Mouse (Mus musculus): Measurements from ENCODE around the gene Vstm4. TPM values are rescaled to one million over a fixed set of nuclear protein-coding genes. Genes with fewer than 3 reads are reported as not detected.

Gene Vstm4
- polyA plus RNA-seq (2015; fragmentation: Nextera tagmentation; extraction: Ambion mirVana) = 38.5 and 38.6 TPM in 2 replicates

GRCm38 (mm10) chr14:32856681-32857328, at the start of gene Vstm4:
Gene Vstm4 (plus strand): TSS chr14:32856756.
- WGBS = under 1% methylated on average over 68 of the region's 68 CpGs
- H3K4me1 ChIP-seq (ENCODE audit: control insufficient read depth, insufficient read depth, low read length) = peaks cover 24% of the 10 kb centered on the region; the same call in 1 of the 2 replicates
- peak; percentile 83 for ATAC-seq (ENCODE audit: insufficient read depth, low FRiP score)

GRCm38 (mm10) chr14:32810111-32810510, 46.4 kb upstream of the Vstm4 start:
- Histone ChIP-seq H3K27me3 (ENCODE audit: control insufficient read depth, insufficient read depth, low read length) (no peaks in the 10 kb centered on the region), H3K27ac (ENCODE audit: low read length) (no peak overlapping the region), H3K9ac (ENCODE audit: low read length) (no peak overlapping the region), H3K4me2 (ENCODE audit: low read depth, low read length) (no peak overlapping the region), H3K4me1 (ENCODE audit: control insufficient read depth, insufficient read depth, low read length) (no peaks in the 10 kb centered on the region), H3K36me3 (ENCODE audit: control insufficient read depth, insufficient read depth, low read length) (no peaks in the 10 kb centered on the region), H3K9me3 (replicated peaks; ENCODE audit: control insufficient read depth, low read length) (no peaks in the 10 kb centered on the region), H3K4me3 (replicated peaks; ENCODE audit: low read length) (no peak overlapping the region)
- ATAC-seq (ENCODE audit: insufficient read depth, low FRiP score) = no peak

More at GRCm38 (mm10) chr14:32856681-32857328, at the start of gene Vstm4:
- no peaks in the 10 kb centered on the region for H3K9me3 ChIP-seq (replicated peaks; ENCODE audit: control insufficient read depth, low read length)
- peak within 1 kb of the TSS; percentile 87 for H3K9ac ChIP-seq (ENCODE audit: low read length)
- peak within 1 kb of the TSS; percentile 78 for H3K27ac ChIP-seq (ENCODE audit: low read length)
- H3K27me3 ChIP-seq (ENCODE audit: control insufficient read depth, insufficient read depth, low read length) = no peaks in the 10 kb centered on the region
- H3K4me3 ChIP-seq (replicated peaks; ENCODE audit: low read length) = peak within 1 kb of the TSS; percentile 66
- H3K36me3 ChIP-seq (ENCODE audit: control insufficient read depth, insufficient read depth, low read length) = no peaks in the 10 kb centered on the region
- peak within 1 kb of the TSS; percentile 69 for H3K4me2 ChIP-seq (ENCODE audit: low read depth, low read length)

GRCm38 (mm10) chr14:32812429-32812828, 44.1 kb upstream of the Vstm4 start:
- no peak for ATAC-seq (ENCODE audit: insufficient read depth, low FRiP score)
- Histone ChIP-seq H3K9ac (ENCODE audit: low read length) (no peak overlapping the region), H3K4me3 (replicated peaks; ENCODE audit: low read length) (no peak overlapping the region), H3K4me2 (ENCODE audit: low read depth, low read length) (no peak overlapping the region), H3K27ac (ENCODE audit: low read length) (no peak overlapping the region), H3K9me3 (replicated peaks; ENCODE audit: control insufficient read depth, low read length) (no peaks in the 10 kb centered on the region), H3K27me3 (ENCODE audit: control insufficient read depth, insufficient read depth, low read length) (no peaks in the 10 kb centered on the region), H3K36me3 (ENCODE audit: control insufficient read depth, insufficient read depth, low read length) (no peaks in the 10 kb centered on the region), H3K4me1 (ENCODE audit: control insufficient read depth, insufficient read depth, low read length) (no peaks in the 10 kb centered on the region)
- WGBS = 63% methylated on average over 6 of the region's 6 CpGs

GRCm38 (mm10) chr14:32814961-32815360, 41.6 kb upstream of the Vstm4 start:
- Histone ChIP-seq H3K9ac (ENCODE audit: low read length) (no peak overlapping the region), H3K9me3 (replicated peaks; ENCODE audit: control insufficient read depth, low read length) (no peaks in the 10 kb centered on the region), H3K27me3 (ENCODE audit: control insufficient read depth, insufficient read depth, low read length) (no peaks in the 10 kb centered on the region), H3K4me3 (replicated peaks; ENCODE audit: low read length) (no peak overlapping the region), H3K27ac (ENCODE audit: low read length) (no peak overlapping the region), H3K4me1 (ENCODE audit: control insufficient read depth, insufficient read depth, low read length) (no peaks in the 10 kb centered on the region), H3K4me2 (ENCODE audit: low read depth, low read length) (no peak overlapping the region), H3K36me3 (ENCODE audit: control insufficient read depth, insufficient read depth, low read length) (no peaks in the 10 kb centered on the region)
- 68% methylated on average over 4 of the region's 4 CpGs for WGBS
- no peak for ATAC-seq (ENCODE audit: insufficient read depth, low FRiP score)

- Histone ChIP-seq H3K4me1 (ENCODE audit: control insufficient read depth, insufficient read depth, low read length) (no peaks in the 10 kb centered on the region), H3K27me3 (ENCODE audit: control insufficient read depth, insufficient read depth, low read length) (no peaks in the 10 kb centered on the region), H3K4me3 (replicated peaks; ENCODE audit: low read length) (no peak overlapping the region), H3K4me2 (ENCODE audit: low read depth, low read length) (no peak overlapping the region), H3K36me3 (ENCODE audit: control insufficient read depth, insufficient read depth, low read length) (no peaks in the 10 kb centered on the region), H3K27ac (ENCODE audit: low read length) (no peak overlapping the region), H3K9me3 (replicated peaks; ENCODE audit: control insufficient read depth, low read length) (no peaks in the 10 kb centered on the region), H3K9ac (ENCODE audit: low read length) (no peak overlapping the region)
- 77% methylated on average over 4 of the region's 4 CpGs for WGBS
- ATAC-seq (ENCODE audit: insufficient read depth, low FRiP score) = no peak
Measured at GRCm38 (mm10) chr14:32816533-32816932, 40.0 kb upstream of the Vstm4 start.

GRCm38 (mm10) chr14:32817258-32817657, 39.3 kb upstream of the Vstm4 start:
- Histone ChIP-seq H3K4me3 (replicated peaks; ENCODE audit: low read length) (no peak overlapping the region), H3K9me3 (replicated peaks; ENCODE audit: control insufficient read depth, low read length) (no peaks in the 10 kb centered on the region), H3K4me2 (ENCODE audit: low read depth, low read length) (no peak overlapping the region), H3K27me3 (ENCODE audit: control insufficient read depth, insufficient read depth, low read length) (no peaks in the 10 kb centered on the region), H3K9ac (ENCODE audit: low read length) (no peak overlapping the region), H3K27ac (ENCODE audit: low read length) (no peak overlapping the region), H3K4me1 (ENCODE audit: control insufficient read depth, insufficient read depth, low read length) (no peaks in the 10 kb centered on the region), H3K36me3 (ENCODE audit: control insufficient read depth, insufficient read depth, low read length) (no peaks in the 10 kb centered on the region)
- ATAC-seq (ENCODE audit: insufficient read depth, low FRiP score) = no peak
- 53% methylated on average over 7 of the region's 7 CpGs for WGBS

- no peak overlapping the region for H3K4me3 ChIP-seq (replicated peaks; ENCODE audit: low read length)
- no peaks in the 10 kb centered on the region for H3K9me3 ChIP-seq (replicated peaks; ENCODE audit: control insufficient read depth, low read length)
- no peaks in the 10 kb centered on the region; the same call in 1 of the 2 replicates for H3K4me1 ChIP-seq (ENCODE audit: control insufficient read depth, insufficient read depth, low read length)
- WGBS = 36% methylated on average over 1 of the region's 1 CpGs
- peak; percentile 56; the same call in 1 of the 2 replicates for ATAC-seq (ENCODE audit: insufficient read depth, low FRiP score)
- no peak overlapping the region for H3K4me2 ChIP-seq (ENCODE audit: low read depth, low read length)
- H3K9ac ChIP-seq (ENCODE audit: low read length) = no peak overlapping the region
- H3K27ac ChIP-seq (ENCODE audit: low read length) = no peak overlapping the region
- no peaks in the 10 kb centered on the region for H3K36me3 ChIP-seq (ENCODE audit: control insufficient read depth, insufficient read depth, low read length)
- no peaks in the 10 kb centered on the region for H3K27me3 ChIP-seq (ENCODE audit: control insufficient read depth, insufficient read depth, low read length)
Measured at GRCm38 (mm10) chr14:32819297-32819696, 37.3 kb upstream of the Vstm4 start.

GRCm38 (mm10) chr14:32822812-32823211, 33.7 kb upstream of the Vstm4 start:
- Histone ChIP-seq H3K9ac (ENCODE audit: low read length) (no peak overlapping the region), H3K4me2 (ENCODE audit: low read depth, low read length) (no peak overlapping the region), H3K4me1 (ENCODE audit: control insufficient read depth, insufficient read depth, low read length) (peaks cover 17% of the 10 kb centered on the region), H3K4me3 (replicated peaks; ENCODE audit: low read length) (no peak overlapping the region), H3K9me3 (replicated peaks; ENCODE audit: control insufficient read depth, low read length) (no peaks in the 10 kb centered on the region), H3K36me3 (ENCODE audit: control insufficient read depth, insufficient read depth, low read length) (no peaks in the 10 kb centered on the region), H3K27ac (ENCODE audit: low read length) (no peak overlapping the region), H3K27me3 (ENCODE audit: control insufficient read depth, insufficient read depth, low read length) (no peaks in the 10 kb centered on the region)
- WGBS = 81% methylated on average over 4 of the region's 4 CpGs
- ATAC-seq (ENCODE audit: insufficient read depth, low FRiP score) = no peak

GRCm38 (mm10) chr14:32823861-32824260, 32.7 kb upstream of the Vstm4 start:
- Histone ChIP-seq H3K4me3 (replicated peaks; ENCODE audit: low read length) (no peak overlapping the region), H3K27ac (ENCODE audit: low read length) (no peak overlapping the region), H3K4me1 (ENCODE audit: control insufficient read depth, insufficient read depth, low read length) (peaks cover 17% of the 10 kb centered on the region), H3K9ac (ENCODE audit: low read length) (no peak overlapping the region), H3K9me3 (replicated peaks; ENCODE audit: control insufficient read depth, low read length) (no peaks in the 10 kb centered on the region), H3K36me3 (ENCODE audit: control insufficient read depth, insufficient read depth, low read length) (no peaks in the 10 kb centered on the region), H3K4me2 (ENCODE audit: low read depth, low read length) (no peak overlapping the region), H3K27me3 (ENCODE audit: control insufficient read depth, insufficient read depth, low read length) (no peaks in the 10 kb centered on the region)
- ATAC-seq (ENCODE audit: insufficient read depth, low FRiP score) = no peak
- WGBS = 53% methylated on average over 3 of the region's 3 CpGs

Measured in stomach, embryonic 16.5 days (tissue).